Mouse (Mus musculus): ENCODE measurements around the gene Rnase11.

DNA sequence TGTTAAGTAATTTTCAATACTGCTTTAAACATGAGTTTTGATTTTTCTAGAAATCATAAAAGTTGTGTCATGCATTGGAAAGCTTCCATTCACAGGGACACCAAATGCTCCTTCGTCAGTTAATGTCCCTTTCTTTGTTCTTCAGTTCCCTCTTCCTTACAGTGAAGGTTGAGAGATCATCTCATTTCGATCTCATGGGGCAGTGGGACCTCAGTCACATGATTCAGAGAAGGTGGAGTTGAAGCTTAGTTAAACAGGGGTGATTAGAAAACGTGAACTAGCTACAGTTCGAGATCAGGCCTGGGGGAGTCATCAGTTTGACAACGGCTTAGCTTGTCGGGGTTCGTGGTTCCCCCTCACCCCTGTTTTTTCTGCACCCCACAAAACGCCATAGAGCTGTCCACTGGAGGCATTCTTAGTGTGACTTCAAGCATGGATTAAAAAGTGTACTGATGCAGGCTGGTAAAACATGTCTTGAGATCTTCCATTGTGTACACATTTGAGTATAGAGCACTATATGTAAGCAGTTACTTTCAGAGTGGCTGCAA lies 42.2 kb upstream of the Rnase11 start:
- TF ChIP-seq ZC3H11A (IDR thresholded peaks at IDR 0.05; ENCODE audit: borderline replicate concordance, low read depth, low read length) (no peak), CHD2 (IDR thresholded peaks at IDR 0.05; ENCODE audit: low read depth, low read length) (no peak), MAFK (IDR thresholded peaks at IDR 0.05; ENCODE audit: insufficient read depth, low read depth, low read length) (no peak), HCFC1 (IDR thresholded peaks at IDR 0.05; ENCODE audit: borderline replicate concordance, insufficient read depth, low read length) (no peak), ZNF384 (IDR thresholded peaks at IDR 0.05; ENCODE audit: low read depth, low read length) (no peak)
